Mouse (Mus musculus) embryo, embryonic 9.5 days (tissue): Measurements from ENCODE around the gene Kif19a.

ENCODE experiments used
- DNase-seq: peaks from one replicate; pipeline ENCODE4 v3.0.0-alpha.2; 2017; ENCODE audit errors: extremely low spot score

Gene Kif19a

GRCm38 (mm10) chr11:114764820-114765818, at the start of gene Kif19a:
Gene Kif19a (plus strand): TSS chr11:114765388.
- DNase-seq: peak; percentile 78

DNA sequence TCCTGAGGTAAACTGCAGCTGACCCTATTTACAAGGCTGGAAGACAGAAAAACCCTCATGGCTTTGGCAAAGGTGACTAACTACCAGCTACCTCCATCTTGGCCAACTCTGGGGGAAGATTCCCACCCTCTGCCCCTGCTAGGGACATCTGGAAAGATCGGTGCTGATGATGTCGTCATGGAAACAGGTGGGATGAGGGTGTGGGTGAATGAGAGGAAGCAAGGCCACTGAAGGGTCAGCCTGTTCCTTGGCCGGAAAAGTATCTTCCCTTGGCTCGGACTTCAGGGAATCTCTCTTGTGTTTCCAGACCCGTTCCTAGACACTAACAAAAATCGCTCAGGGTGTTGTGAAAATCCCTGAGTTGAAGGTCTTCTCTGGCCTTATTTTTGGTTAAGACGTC, 49.7 kb upstream of the Kif19a start:
- no peak for DNase-seq

DNA sequence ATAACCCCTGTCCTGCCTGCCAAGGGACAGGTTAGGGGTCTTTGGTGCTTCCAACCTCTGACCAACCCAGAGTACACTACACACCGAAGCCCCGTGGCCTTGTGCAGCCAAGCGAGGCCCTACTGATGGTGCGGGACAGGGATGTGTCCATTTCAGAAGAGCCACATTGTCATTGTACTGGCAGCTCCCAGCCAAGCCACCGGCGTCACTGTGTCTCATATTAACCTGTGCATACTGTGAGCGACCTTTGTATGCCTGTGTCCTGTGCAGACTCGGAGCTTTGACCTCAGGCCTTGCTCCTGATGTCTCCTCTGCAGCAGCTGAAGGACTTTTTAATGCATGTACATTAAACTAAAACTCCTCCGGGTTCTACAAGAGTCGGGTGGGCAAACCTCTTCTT, 44.7 kb upstream of the Kif19a start:
- no peak for DNase-seq

GRCm38 (mm10) chr11:114722438-114722837, 42.8 kb upstream of the Kif19a start:
- DNase-seq: no peak

GRCm38 (mm10) chr11:114723030-114723429, 42.2 kb upstream of the Kif19a start:
- DNase-seq: no peak

DNA sequence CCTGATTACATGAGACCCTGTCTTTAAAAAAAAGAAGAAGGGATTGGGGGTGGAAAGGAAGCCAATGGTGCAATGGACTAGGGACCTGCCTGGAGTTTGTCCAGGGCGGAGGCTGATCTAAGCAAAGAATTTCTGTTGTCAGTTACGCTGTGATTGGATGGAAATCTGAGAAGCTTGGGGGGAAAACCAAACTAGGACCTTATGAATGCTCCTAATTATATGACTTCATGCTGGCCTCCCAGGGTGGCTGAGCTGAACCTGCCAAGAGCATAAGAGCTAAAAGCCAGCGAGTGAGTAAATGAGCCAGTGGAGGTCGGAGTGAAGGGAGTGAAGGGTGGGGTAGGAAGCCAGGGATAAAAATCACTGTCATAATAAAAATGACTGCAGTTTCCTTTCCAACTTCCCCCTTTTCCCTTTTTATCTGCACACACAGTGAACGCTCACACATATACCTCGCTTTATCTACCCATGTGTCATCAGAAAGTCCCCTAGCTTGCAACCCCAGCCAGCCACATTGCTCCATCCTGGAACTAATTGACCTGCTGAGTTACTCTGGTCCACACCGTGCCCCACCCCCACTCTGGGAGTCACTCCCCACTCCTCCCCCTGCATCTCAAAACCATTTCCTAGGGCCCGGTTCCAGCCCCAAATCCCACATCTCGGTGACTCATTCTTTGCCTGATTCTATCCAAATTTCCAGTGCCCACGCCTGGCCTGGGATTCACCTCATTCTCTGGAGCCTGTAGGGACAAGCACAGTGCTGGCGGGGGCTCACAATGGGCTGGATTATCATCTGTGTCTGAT, 40.2 kb upstream of the Kif19a start:
- no peak for DNase-seq

GRCm38 (mm10) chr11:114726965-114727825, 38.0 kb upstream of the Kif19a start, which contains the start of gene Dnaic2:
Gene Dnaic2 (plus strand): TSS chr11:114727408.
- peak; percentile 66 for DNase-seq

DNA sequence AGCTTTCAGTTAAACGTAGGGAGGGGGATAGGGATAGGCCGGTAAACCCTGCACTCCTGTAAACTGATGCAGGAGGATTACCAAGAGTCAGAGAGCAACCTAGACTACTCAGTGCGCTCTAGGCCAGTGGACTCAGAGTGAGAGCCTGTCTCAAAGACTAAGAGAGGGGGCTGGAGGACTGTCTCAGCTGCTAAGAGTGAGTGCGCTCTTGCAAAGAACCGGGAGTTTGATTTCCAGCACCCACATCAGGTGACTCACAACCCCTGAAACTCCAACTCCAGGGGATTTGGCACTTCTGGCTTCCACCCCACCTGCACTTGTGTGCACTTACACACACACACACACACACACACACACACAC, 37.4 kb upstream of the Kif19a start:
- DNase-seq: no peak

DNA sequence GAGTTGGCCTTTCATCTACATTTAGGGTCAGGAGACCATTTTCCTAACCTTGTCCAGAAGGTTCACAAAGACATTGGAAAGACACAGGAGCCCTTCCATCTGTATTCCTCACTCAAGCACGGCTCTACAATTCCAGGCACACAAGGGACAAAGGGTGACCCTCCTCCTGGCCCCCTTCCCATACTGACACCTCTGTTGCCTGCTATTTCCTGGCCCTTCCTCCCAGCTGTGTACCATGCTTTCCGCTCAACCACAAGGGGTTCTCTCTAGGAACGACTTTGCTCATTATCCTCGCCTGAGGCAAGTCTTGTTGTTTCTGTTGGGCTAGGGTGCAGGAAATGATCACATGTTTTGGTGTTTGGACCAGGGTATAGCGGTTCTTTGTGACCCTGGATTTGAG, 36.9 kb upstream of the Kif19a start:
- DNase-seq: no peak

DNA sequence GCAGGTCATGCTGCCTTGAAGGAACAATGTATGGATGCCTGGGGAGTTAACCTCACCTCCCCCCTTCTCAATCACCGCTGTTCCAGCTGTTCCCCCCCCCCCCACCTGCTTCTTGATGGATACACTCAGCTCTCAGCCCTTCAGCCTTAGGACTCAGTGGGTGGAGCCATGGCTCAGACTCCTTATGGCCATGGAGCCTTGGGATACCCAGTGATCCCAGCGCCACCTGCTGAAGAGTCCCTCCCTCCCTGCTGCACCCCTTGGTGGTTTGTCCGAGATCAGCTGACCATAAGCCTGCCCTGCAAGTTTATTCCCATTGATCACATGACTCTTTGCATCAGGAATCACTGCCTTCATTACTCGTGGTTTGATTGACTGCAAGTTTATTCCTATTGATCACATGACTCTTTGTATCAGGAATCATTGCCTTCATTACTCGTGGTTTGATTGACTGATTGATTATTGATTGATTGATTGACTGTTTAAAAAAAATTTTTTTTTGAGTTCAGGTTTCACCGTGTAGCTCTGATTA, 35.3 kb upstream of the Kif19a start:
- no peak for DNase-seq

- no peak for DNase-seq
Observed at GRCm38 (mm10) chr11:114731711-114732110, 33.5 kb upstream of the Kif19a start.

DNA sequence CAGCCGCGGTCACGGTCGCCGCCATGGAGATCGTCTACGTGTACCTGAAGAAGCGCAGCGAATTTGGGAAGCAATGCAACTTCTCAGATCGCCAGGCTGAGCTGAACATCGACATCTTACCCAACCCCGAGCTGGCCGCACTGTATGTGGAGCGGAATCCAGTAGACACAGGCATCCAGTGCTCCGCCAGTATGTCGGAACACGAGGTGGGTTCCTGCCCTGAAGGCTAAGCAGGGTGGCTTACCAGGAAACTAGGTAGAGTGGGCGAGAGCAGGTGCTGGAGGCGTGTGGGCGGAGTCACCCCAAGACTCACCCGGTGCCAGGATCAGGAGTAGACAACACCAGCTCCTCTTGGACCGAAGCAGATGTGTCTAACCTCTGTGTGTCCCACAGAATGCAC, 32.3 kb upstream of the Kif19a start:
- DNase-seq: no peak

DNA sequence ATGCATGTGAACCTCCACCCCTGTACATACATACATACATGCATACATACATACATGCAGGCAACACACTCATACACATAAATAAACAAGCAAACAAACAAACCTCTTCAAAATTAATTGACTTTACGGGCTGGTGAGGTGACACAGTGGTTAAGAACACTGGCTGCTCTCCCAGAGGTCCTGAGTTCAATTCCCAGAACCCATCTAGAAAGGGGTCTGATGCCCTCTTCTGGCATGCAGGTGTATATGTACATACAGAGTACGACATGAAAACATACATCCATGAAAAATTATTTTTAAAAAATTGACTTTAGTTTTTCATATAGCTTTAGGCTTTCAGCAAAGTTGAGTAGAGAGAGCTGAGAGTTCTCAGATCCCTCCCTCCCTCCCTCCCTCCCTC, 29.1 kb upstream of the Kif19a start:
- DNase-seq: no peak

- peak; percentile 64 for DNase-seq
Observed at GRCm38 (mm10) chr11:114736913-114737624, 28.1 kb upstream of the Kif19a start.

- DNase-seq: peak; percentile 25
Observed at GRCm38 (mm10) chr11:114740598-114740997, 24.6 kb upstream of the Kif19a start.

- DNase-seq: no peak
Observed at GRCm38 (mm10) chr11:114741451-114741850, 23.7 kb upstream of the Kif19a start.

GRCm38 (mm10) chr11:114745134-114745533, 20.1 kb upstream of the Kif19a start:
- DNase-seq: peak; percentile 92

DNA sequence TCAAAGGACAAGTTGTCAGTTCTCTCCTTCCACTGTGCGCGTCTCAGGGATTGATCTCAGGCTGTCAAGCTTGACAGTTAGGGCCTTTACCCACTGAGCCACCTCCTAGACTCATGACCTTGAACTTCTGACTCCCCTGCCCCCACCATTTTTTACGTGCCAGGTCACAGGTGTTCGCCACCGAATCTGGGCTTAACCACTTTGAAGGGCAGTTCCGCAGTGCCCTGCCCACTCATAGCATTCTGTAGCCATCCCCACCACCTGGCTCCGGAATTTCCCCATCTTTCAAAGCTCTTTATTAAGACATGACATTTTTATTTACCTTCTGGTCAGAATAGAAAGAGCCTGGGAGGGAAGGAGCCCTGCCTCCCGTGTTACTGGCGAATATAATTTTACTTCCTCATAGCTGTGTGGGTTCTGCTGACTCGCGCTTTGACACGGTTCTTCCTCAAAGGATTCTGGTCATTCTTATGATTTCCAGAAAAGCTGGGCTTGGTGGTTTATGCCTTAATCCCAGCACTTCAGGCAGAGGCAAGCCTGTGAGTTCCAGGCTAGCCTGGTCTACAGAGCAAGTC, 17.5 kb upstream of the Kif19a start:
- DNase-seq: no peak

DNA sequence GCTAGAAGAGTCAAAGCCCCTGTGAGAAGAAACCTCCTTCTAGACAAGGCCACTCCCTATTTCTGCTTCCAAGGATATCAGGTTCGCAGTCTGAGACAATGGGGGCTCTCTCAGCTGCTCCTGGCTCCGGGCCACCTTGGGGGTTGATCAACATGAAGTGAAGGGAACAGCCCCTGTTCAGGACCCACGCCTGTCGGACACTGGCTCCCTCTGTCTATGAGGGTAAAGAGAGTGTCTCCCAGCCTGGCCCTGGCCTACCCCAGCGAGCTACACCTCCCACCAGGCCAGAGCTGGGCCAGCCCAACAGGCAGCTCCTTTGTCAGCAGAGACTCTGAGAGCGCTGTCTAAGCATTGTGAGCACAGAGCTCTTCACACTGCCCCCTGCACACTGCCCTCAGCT, 4.7 kb downstream of the Kif19a start:
- DNase-seq: no peak

GRCm38 (mm10) chr11:114771896-114772295, 6.7 kb downstream of the Kif19a start:
- no peak for DNase-seq
